Comparison of ENCODE assay signal across 18 mouse cellular contexts in the genomic region with DNA sequence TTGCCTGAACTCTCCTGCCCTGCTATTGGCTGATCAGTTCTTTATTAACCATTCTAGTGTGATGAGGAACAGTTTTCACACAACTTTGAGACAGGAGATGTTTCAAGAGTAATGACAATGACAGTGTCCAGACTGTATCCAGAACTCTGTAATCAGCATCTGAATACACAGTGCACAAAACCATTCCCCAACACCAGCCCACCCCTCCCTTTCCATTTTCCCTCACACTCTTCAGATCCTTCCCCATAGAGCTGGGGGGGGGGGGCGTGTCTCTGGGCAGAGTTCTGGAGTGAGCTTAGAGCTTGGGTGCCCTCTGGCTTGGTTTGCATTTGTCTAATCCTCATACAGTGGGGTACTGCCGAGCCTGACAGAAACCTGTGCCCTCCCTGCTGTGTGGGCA. TPM values are rescaled to one million over a fixed set of nuclear protein-coding genes. Genes with fewer than 3 reads are reported as not detected.
A peak's percentile ranks its signal among the peaks of the same experiment; 100 is the strongest.
DNase-seq lines count a peak whose midpoint lies in the region; ATAC-seq and TF ChIP-seq lines count a peak whose summit lies in the region.
"Had no signal": no experiment of that assay in that cellular context is flagged by ENCODE, and none has a peak within 500 bp of the region (broad histone marks: within the 10 kb centered on the region; RNA-seq: fewer than 3 reads in every experiment).

No protein-coding gene starts in this region.

- no peak for ATAC-seq in forebrain, embryonic 14.5 days
- no peak for ATAC-seq in hindbrain, embryonic 13.5 days (ENCODE audit: low FRiP score)
- ATAC-seq in hindbrain, embryonic 12.5 days (ENCODE audit: low FRiP score), result no peak
- ATAC-seq in midbrain, postnatal 0 days (ENCODE audit: low FRiP score), result no peak
- ATAC-seq in midbrain, embryonic 15.5 days (replicated peaks), result no peak
- ATAC-seq: liver, postnatal 0 days had no signal

- peaks cover 60% of the 10 kb centered on the region for H3K27me3 ChIP-seq in forebrain, embryonic 10.5 days (ENCODE audit: poor library complexity, severe bottlenecking)
- H3K27me3 ChIP-seq in forebrain, embryonic 14.5 days (replicated peaks; ENCODE audit: control insufficient read depth, insufficient read depth, low read length), result no peaks in the 10 kb centered on the region
- no peaks in the 10 kb centered on the region for H3K27me3 ChIP-seq in hindbrain, embryonic 13.5 days
- H3K27me3 ChIP-seq in hindbrain, embryonic 12.5 days, result no peaks in the 10 kb centered on the region
- no peaks in the 10 kb centered on the region for H3K27me3 ChIP-seq in midbrain, embryonic 10.5 days (ENCODE audit: low read depth, poor library complexity, severe bottlenecking)
- H3K27me3 ChIP-seq in midbrain, postnatal 0 days (ENCODE audit: insufficient read depth, low read length), result no peaks in the 10 kb centered on the region
- no peaks in the 10 kb centered on the region for H3K27me3 ChIP-seq in midbrain, embryonic 15.5 days (replicated peaks)

- H3K9me3 ChIP-seq in forebrain, embryonic 10.5 days, result no peaks in the 10 kb centered on the region
- H3K9me3 ChIP-seq in forebrain, embryonic 14.5 days (replicated peaks; ENCODE audit: control insufficient read depth, low read length), result no peaks in the 10 kb centered on the region
- H3K9me3 ChIP-seq in hindbrain, embryonic 13.5 days, result no peaks in the 10 kb centered on the region
- H3K9me3 ChIP-seq in hindbrain, embryonic 12.5 days (replicated peaks), result no peaks in the 10 kb centered on the region
- H3K9me3 ChIP-seq in midbrain, embryonic 10.5 days (replicated peaks), result no peaks in the 10 kb centered on the region
- H3K9me3 ChIP-seq in midbrain, postnatal 0 days (ENCODE audit: low read length), result no peaks in the 10 kb centered on the region
- no peaks in the 10 kb centered on the region for H3K9me3 ChIP-seq in midbrain, embryonic 15.5 days
- H3K9me3 ChIP-seq: heart, embryonic 12.5 days; limb, embryonic 12.5 days had no signal

- no peak overlapping the region for H3K4me2 ChIP-seq in forebrain, embryonic 14.5 days (ENCODE audit: low read length)
- no peak overlapping the region for H3K4me2 ChIP-seq in hindbrain, embryonic 13.5 days
- H3K4me2 ChIP-seq in hindbrain, embryonic 12.5 days (replicated peaks), result no peak overlapping the region
- no peak overlapping the region for H3K4me2 ChIP-seq in midbrain, postnatal 0 days (ENCODE audit: low read depth, low read length, poor library complexity, severe bottlenecking)
- no peak overlapping the region for H3K4me2 ChIP-seq in midbrain, embryonic 15.5 days
- H3K4me2 ChIP-seq: heart, embryonic 12.5 days; limb, embryonic 12.5 days; liver, embryonic 11.5 days had no signal

- 59% methylated on average over 2 of the region's 2 CpGs for WGBS in forebrain, embryonic 10.5 days
- 49% methylated on average over 2 of the region's 2 CpGs for WGBS in forebrain, embryonic 14.5 days
- WGBS in hindbrain, embryonic 13.5 days, result 45% methylated on average over 2 of the region's 2 CpGs
- 34% methylated on average over 2 of the region's 2 CpGs for WGBS in hindbrain, embryonic 12.5 days
- WGBS in midbrain, embryonic 10.5 days, result 49% methylated on average over 2 of the region's 2 CpGs
- 29% methylated on average over 2 of the region's 2 CpGs for WGBS in midbrain, postnatal 0 days
- WGBS in midbrain, embryonic 15.5 days, result 39% methylated on average over 2 of the region's 2 CpGs

- peaks cover 61% of the 10 kb centered on the region for H3K4me1 ChIP-seq in forebrain, embryonic 10.5 days
- H3K4me1 ChIP-seq in forebrain, embryonic 14.5 days (ENCODE audit: control insufficient read depth, insufficient read depth, low read length), result peaks cover 26% of the 10 kb centered on the region
- H3K4me1 ChIP-seq in hindbrain, embryonic 13.5 days (replicated peaks), result peaks cover 59% of the 10 kb centered on the region
- H3K4me1 ChIP-seq in hindbrain, embryonic 12.5 days, result peaks cover 48% of the 10 kb centered on the region
- peaks cover 64% of the 10 kb centered on the region for H3K4me1 ChIP-seq in midbrain, embryonic 10.5 days
- H3K4me1 ChIP-seq in midbrain, postnatal 0 days (ENCODE audit: insufficient read depth, low read length), result peaks cover 8% of the 10 kb centered on the region
- H3K4me1 ChIP-seq in midbrain, embryonic 15.5 days, result peaks cover 52% of the 10 kb centered on the region

- H3K4me3 ChIP-seq in forebrain, embryonic 10.5 days, result no peak overlapping the region
- H3K4me3 ChIP-seq in forebrain, embryonic 14.5 days (ENCODE audit: low read depth, low read length), result no peak overlapping the region
- H3K4me3 ChIP-seq in hindbrain, embryonic 13.5 days, result no peak overlapping the region
- no peak overlapping the region for H3K4me3 ChIP-seq in hindbrain, embryonic 12.5 days
- no peak overlapping the region for H3K4me3 ChIP-seq in midbrain, embryonic 10.5 days
- H3K4me3 ChIP-seq in midbrain, postnatal 0 days (ENCODE audit: low read depth, low read length), result no peak overlapping the region
- H3K4me3 ChIP-seq in midbrain, embryonic 15.5 days, result no peak overlapping the region
- H3K4me3 ChIP-seq: heart, embryonic 12.5 days; limb, embryonic 12.5 days had no signal

- peak overlapping the region; percentile 44; the same call in 1 of the 2 replicates for H3K27ac ChIP-seq in forebrain, embryonic 10.5 days
- H3K27ac ChIP-seq in forebrain, embryonic 14.5 days (ENCODE audit: low read depth, low read length), result no peak overlapping the region
- no peak overlapping the region for H3K27ac ChIP-seq in hindbrain, embryonic 13.5 days
- H3K27ac ChIP-seq in hindbrain, embryonic 12.5 days, result no peak overlapping the region
- peak overlapping the region; percentile 67; the same call in 1 of the 2 replicates for H3K27ac ChIP-seq in midbrain, embryonic 10.5 days (replicated peaks)
- H3K27ac ChIP-seq in midbrain, postnatal 0 days (ENCODE audit: low read depth, low read length), result no peak overlapping the region
- 0 out of 2 replicates have a peak overlapping the region, but pooled peaks have one; percentile 14 for H3K27ac ChIP-seq in midbrain, embryonic 15.5 days
- H3K27ac ChIP-seq: limb, embryonic 12.5 days; macrophage had no signal

- peaks cover 12% of the 10 kb centered on the region for H3K36me3 ChIP-seq in forebrain, embryonic 10.5 days (replicated peaks)
- H3K36me3 ChIP-seq in forebrain, embryonic 14.5 days (ENCODE audit: control insufficient read depth, insufficient read depth, low read length), result no peaks in the 10 kb centered on the region
- no peaks in the 10 kb centered on the region for H3K36me3 ChIP-seq in hindbrain, embryonic 13.5 days
- H3K36me3 ChIP-seq in hindbrain, embryonic 12.5 days, result no peaks in the 10 kb centered on the region
- peaks cover 11% of the 10 kb centered on the region for H3K36me3 ChIP-seq in midbrain, embryonic 10.5 days
- H3K36me3 ChIP-seq in midbrain, postnatal 0 days (ENCODE audit: insufficient read depth, low read length), result no peaks in the 10 kb centered on the region
- H3K36me3 ChIP-seq in midbrain, embryonic 15.5 days (replicated peaks), result no peaks in the 10 kb centered on the region
- H3K36me3 ChIP-seq: heart, embryonic 12.5 days; limb, embryonic 12.5 days had no signal

- no peak overlapping the region for H3K9ac ChIP-seq in forebrain, embryonic 14.5 days (ENCODE audit: low read length)
- 0 out of 2 replicates have a peak overlapping the region, but pooled peaks have one; percentile 8 for H3K9ac ChIP-seq in hindbrain, embryonic 13.5 days
- H3K9ac ChIP-seq in hindbrain, embryonic 12.5 days, result no peak overlapping the region
- no peak overlapping the region for H3K9ac ChIP-seq in midbrain, postnatal 0 days (replicated peaks; ENCODE audit: low read length, poor library complexity, severe bottlenecking)
- no peak overlapping the region for H3K9ac ChIP-seq in midbrain, embryonic 15.5 days
- H3K9ac ChIP-seq: heart, embryonic 12.5 days; limb, embryonic 12.5 days; liver, postnatal 0 days had no signal

- no peak for TF ChIP-seq CTCF in midbrain, postnatal 0 days (IDR thresholded peaks at IDR 0.05)

- no peak for DNase-seq in forebrain, embryonic 10.5 days (ENCODE audit: extremely low spot score, low spot score)
- no peak for DNase-seq in forebrain, embryonic 14.5 days (ENCODE audit: low spot score)
- no peak for DNase-seq in midbrain, embryonic 10.5 days (ENCODE audit: low spot score)
- DNase-seq in midbrain, postnatal 0 days (ENCODE audit: low spot score), result no peak
- DNase-seq in retina, embryonic 14.5 days (ENCODE audit: low spot score), result no peak
- DNase-seq: cerebellum, adult 9-10 months; gastrocnemius, postnatal 10 days; heart, adult 11 months; heart, postnatal 10 days; liver, postnatal 0 days; thymus, adult 2 months had no signal

RNA-seq across cellular contexts. Expression of a gene that starts 39.7 kb away (rescaled TPM):
- polyA plus RNA-seq in forebrain, embryonic 10.5 days (2016; fragmentation: Nextera tagmentation; extraction: Ambion mirVana), result 9.0 and 9.9 TPM in 2 replicates
- 7.3 and 9.7 TPM in 2 replicates for polyA plus RNA-seq in forebrain, embryonic 14.5 days (2014; fragmentation: Nextera tagmentation; extraction: Ambion mirVana)
- polyA plus RNA-seq in hindbrain, embryonic 13.5 days (2015; fragmentation: Nextera tagmentation; extraction: Ambion mirVana), result 20.4 and 20.7 TPM in 2 replicates
- 25.8 and 29.1 TPM in 2 replicates for polyA plus RNA-seq in hindbrain, embryonic 12.5 days (2016; fragmentation: Nextera tagmentation; extraction: Ambion mirVana)
- 12.5 and 15.7 TPM in 2 replicates for polyA plus RNA-seq in midbrain, embryonic 10.5 days (2016; fragmentation: Nextera tagmentation; extraction: Ambion mirVana)
- 49.3 and 52.2 TPM in 2 replicates for total RNA-seq in midbrain, postnatal 0 days (2014; rRNA removed)
- polyA plus RNA-seq in midbrain, postnatal 0 days (2015; fragmentation: Nextera tagmentation; extraction: Ambion mirVana), result 9.4 and 11.9 TPM in 2 replicates
- polyA plus RNA-seq in midbrain, embryonic 15.5 days (2015; fragmentation: Nextera tagmentation; extraction: Ambion mirVana), result 21.4 and 23.4 TPM in 2 replicates
- polyA plus RNA-seq: macrophage had no signal

Comparison
In these comparisons a context has a peak if more than half of its experiments do, and no peak if none do; other contexts are left out.
1. H3K27ac ChIP-seq: peak in forebrain, embryonic 10.5 days (single experiment), midbrain, embryonic 10.5 days (single experiment) and midbrain, embryonic 15.5 days (single experiment); none in forebrain, embryonic 14.5 days (single experiment), hindbrain, embryonic 13.5 days (single experiment), hindbrain, embryonic 12.5 days (single experiment) and midbrain, postnatal 0 days (single experiment).